Mouse (Mus musculus): ENCODE measurements around the gene Dapk1.

GRCm38 (mm10) chr13:60753216-60753615 is 151.5 kb downstream of the Dapk1 start:
- TF ChIP-seq CTCF (IDR thresholded peaks at IDR 0.05; ENCODE audit: control insufficient read depth, insufficient read depth, low read length) (no peak), POLR2A (IDR thresholded peaks at IDR 0.05; ENCODE audit: borderline replicate concordance, control insufficient read depth, low read depth, low read length) (no peak)
